Mouse (Mus musculus): ENCODE results near the gene Olfr544. TPM values are rescaled to one million over a fixed set of nuclear protein-coding genes. Genes with fewer than 3 reads are reported as not detected.

Olfr544 gene
- total and polyA plus RNA-seq, 2 experiments from 2014 or later: not detected

DNA sequence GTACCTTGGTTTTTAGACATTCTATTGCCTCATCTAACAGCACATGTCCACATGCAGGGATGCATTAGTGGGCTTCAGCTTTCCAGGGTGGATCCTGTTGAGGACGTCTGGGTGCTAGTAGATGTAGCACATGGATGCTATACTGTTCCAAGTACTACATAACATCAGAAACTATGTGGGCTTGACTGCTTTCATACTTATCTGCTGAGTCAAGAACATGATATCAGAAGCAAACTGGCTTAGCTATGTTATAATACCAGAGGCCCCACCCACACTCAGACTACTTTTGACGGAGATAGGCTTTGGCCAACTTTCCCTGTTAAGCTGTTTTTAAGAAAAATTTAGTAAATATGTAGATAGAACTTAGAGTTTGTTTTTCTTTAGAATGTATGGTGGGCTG is 43.8 kb downstream of the Olfr544 start:
- 29% methylated on average over 2 of the region's 2 CpGs for WGBS
- Histone ChIP-seq H3K27me3 (ENCODE audit: control insufficient read depth, insufficient read depth, low read length) (no peaks in the 10 kb centered on the region), H3K4me1 (ENCODE audit: control insufficient read depth, insufficient read depth) (peaks cover 11% of the 10 kb centered on the region), H3K4me2 (ENCODE audit: low read depth, low read length) (no peak overlapping the region), H3K4me3 (ENCODE audit: low read depth, low read length) (no peak overlapping the region), H3K36me3 (replicated peaks; ENCODE audit: control insufficient read depth, insufficient read depth, low read length) (peaks cover 38% of the 10 kb centered on the region), H3K9ac (replicated peaks; ENCODE audit: low read depth, low read length) (no peak overlapping the region), H3K27ac (ENCODE audit: low read depth) (no peak overlapping the region), H3K9me3 (replicated peaks; ENCODE audit: control insufficient read depth, low read length) (no peaks in the 10 kb centered on the region)
- ATAC-seq (ENCODE audit: insufficient read depth, low read depth): no peak
- TF ChIP-seq EP300 (IDR thresholded peaks at IDR 0.05; ENCODE audit: low read depth) (no peak), CTCF (IDR thresholded peaks at IDR 0.05; ENCODE audit: low read depth) (no peak)
- no peak for DNase-seq (ENCODE audit: low spot score)

DNA sequence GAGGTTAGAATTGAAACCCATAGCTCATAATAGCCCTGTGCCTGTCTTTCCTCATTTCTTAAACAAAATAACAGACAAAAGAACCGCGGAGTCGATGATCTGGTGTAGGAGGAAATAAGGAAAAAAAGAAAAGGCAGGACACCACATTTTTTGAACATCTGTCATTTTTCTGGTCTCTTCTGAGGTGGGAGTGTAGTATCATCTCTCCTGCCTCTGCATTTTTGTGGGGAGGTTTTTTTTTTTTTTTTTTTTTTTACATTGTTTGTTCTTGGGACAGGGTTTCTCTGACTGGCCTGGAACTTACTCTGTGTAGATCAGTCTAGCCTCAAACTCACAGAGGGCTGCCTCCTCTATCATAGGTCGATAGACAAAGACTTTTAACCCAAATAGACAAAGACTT is 45.7 kb downstream of the Olfr544 start:
- Histone ChIP-seq H3K4me3 (ENCODE audit: low read depth, low read length) (peak overlapping the region; percentile 85), H3K4me1 (ENCODE audit: control insufficient read depth, insufficient read depth) (peaks cover 11% of the 10 kb centered on the region), H3K4me2 (ENCODE audit: low read depth, low read length) (peak overlapping the region; percentile 87), H3K27ac (ENCODE audit: low read depth) (peak overlapping the region; percentile 76), H3K36me3 (replicated peaks; ENCODE audit: control insufficient read depth, insufficient read depth, low read length) (peaks cover 23% of the 10 kb centered on the region), H3K27me3 (ENCODE audit: control insufficient read depth, insufficient read depth, low read length) (no peaks in the 10 kb centered on the region), H3K9ac (replicated peaks; ENCODE audit: low read depth, low read length) (peak overlapping the region; percentile 82), H3K9me3 (replicated peaks; ENCODE audit: control insufficient read depth, low read length) (no peaks in the 10 kb centered on the region)
- WGBS: 4% methylated on average over 4 of the region's 4 CpGs
- no peak for ATAC-seq (ENCODE audit: insufficient read depth, low read depth)
- TF ChIP-seq CTCF (IDR thresholded peaks at IDR 0.05; ENCODE audit: low read depth) (no peak), EP300 (IDR thresholded peaks at IDR 0.05; ENCODE audit: low read depth) (no peak)
- no peak for DNase-seq (ENCODE audit: low spot score)

DNA sequence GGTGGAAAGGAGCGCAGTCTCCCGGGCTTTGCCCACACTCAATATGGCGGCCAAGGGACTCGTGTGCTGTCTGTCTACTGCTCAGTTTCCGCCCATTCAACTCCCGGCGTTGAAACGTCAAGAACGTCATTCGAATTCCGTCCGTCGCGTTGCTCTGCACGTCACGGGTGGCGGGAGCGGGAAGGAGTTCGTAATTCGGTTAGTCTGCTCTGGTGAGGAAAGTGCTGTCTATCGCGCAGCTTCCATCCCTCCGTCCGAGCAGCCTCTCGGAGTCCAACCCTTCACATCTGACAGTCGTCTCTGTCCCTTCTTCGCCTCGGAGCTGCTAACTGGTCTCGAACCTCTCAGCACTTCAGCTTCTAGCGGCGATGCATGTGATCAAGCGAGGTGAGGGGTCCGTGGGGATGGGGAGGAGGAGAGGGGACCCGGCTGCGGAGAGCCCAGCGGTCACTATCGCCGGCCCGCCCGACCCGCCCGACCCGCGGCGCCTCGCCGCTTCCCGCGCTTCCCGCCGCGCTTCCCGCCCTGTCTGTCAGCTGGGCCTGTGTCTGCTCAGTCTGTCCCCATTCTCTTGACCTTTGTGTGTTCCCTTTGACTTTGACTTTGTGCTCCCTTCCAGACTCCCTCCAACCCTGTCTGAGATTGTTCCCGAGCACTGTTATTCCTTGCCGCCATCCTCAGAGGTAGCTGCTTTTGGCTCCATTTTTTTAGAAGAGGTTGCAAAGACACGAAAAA is 46.3 kb downstream of the Olfr544 start, which contains the start of gene Rrm1:
TSS of gene Rrm1 (plus strand) at position 39 of the 735 bp plus-strand sequence.
- peaks cover 17% of the 10 kb centered on the region for H3K36me3 ChIP-seq (replicated peaks; ENCODE audit: control insufficient read depth, insufficient read depth, low read length)
- H3K4me2 ChIP-seq (ENCODE audit: low read depth, low read length): peak within 1 kb of the TSS; percentile 87
- H3K4me1 ChIP-seq (ENCODE audit: control insufficient read depth, insufficient read depth): peaks cover 11% of the 10 kb centered on the region
- DNase-seq (ENCODE audit: low spot score) (peak; percentile 98), ATAC-seq (ENCODE audit: insufficient read depth, low read depth) (peak; percentile 98)
- peak within 1 kb of the TSS; percentile 85 for H3K4me3 ChIP-seq (ENCODE audit: low read depth, low read length)
- no peaks in the 10 kb centered on the region for H3K9me3 ChIP-seq (replicated peaks; ENCODE audit: control insufficient read depth, low read length)
- WGBS: under 1% methylated on average over 55 of the region's 56 CpGs
- H3K9ac ChIP-seq (replicated peaks; ENCODE audit: low read depth, low read length): peak within 1 kb of the TSS; percentile 82
- H3K27ac ChIP-seq (ENCODE audit: low read depth): peak within 1 kb of the TSS; percentile 76
- TF ChIP-seq EP300 (IDR thresholded peaks at IDR 0.05; ENCODE audit: low read depth): peak; percentile 20; the same call in 1 of the 2 replicates
- TF ChIP-seq CTCF (IDR thresholded peaks at IDR 0.05; ENCODE audit: low read depth): no peak
- H3K27me3 ChIP-seq (ENCODE audit: control insufficient read depth, insufficient read depth, low read length): no peaks in the 10 kb centered on the region

DNA sequence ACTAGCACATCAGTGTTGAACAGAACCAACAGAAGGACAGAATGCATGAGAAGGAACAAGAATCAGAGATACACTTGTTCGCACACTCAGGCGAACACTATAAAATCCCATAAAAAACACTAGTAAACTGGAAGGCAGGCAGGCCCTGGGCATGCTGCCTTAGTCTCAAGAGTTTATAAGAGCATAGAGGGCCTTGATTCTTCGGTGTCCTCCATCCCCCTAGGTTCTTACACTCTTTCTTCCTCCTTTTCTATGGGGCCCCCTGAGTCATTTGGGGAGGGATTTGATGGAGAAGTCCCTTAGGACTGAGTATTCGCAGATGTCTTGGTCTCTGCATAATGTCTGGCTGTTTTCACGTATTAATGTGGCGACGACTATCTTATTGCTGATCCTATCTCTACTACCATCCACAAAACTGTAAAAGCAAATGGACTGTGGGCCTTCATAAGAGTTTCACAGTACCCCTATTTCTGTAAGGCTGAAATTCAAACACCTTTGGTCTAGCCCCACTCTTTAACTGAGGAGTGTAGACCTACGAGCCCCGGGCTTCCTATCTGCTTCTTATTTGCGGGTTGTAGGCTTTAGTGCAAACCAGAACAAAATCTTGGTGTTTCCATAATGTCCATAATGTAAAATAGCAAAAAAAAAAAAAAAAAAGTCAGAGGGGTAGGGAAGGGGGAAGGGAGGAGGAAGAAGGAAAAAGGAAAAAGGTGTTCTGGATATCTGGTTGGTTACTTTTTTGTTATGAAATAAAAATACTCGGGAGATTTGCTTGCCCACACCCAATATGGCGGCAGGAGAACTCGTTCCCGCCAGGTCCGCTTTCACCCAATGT is 47.1 kb downstream of the Olfr544 start:
- no peak for ATAC-seq (ENCODE audit: insufficient read depth, low read depth)

DNA sequence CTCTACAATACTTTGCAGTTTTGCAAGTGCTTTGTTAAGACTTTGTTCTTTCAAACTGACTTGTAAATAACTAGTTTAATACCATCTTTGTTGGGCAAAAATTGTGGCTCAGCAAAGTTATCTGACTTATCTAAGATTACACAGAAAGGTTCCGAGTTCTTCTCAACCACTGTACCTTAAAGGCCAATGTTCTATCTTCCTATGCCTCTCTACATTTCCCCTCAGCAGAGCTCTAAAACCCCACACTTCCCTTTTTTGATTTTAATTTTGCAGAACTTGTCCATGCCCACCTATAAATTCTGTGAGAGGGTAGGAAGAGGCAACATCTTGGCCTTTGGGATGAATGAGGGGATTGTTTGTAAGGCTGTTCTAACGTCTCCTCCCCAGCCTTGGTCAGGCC is 53.8 kb downstream of the Olfr544 start:
- Histone ChIP-seq H3K27me3 (ENCODE audit: control insufficient read depth, insufficient read depth, low read length) (no peaks in the 10 kb centered on the region), H3K4me1 (ENCODE audit: control insufficient read depth, insufficient read depth) (no peaks in the 10 kb centered on the region), H3K9me3 (replicated peaks; ENCODE audit: control insufficient read depth, low read length) (no peaks in the 10 kb centered on the region), H3K36me3 (replicated peaks; ENCODE audit: control insufficient read depth, insufficient read depth, low read length) (0 out of 2 replicates have a peak, but pooled peaks cover 6% of the 10 kb centered on the region), H3K4me3 (ENCODE audit: low read depth, low read length) (no peak overlapping the region), H3K27ac (ENCODE audit: low read depth) (no peak overlapping the region), H3K4me2 (ENCODE audit: low read depth, low read length) (no peak overlapping the region), H3K9ac (replicated peaks; ENCODE audit: low read depth, low read length) (no peak overlapping the region)
- TF ChIP-seq EP300 (IDR thresholded peaks at IDR 0.05; ENCODE audit: low read depth): no peak
- no peak for TF ChIP-seq CTCF (IDR thresholded peaks at IDR 0.05; ENCODE audit: low read depth)
- DNase-seq (ENCODE audit: low spot score) (no peak), ATAC-seq (ENCODE audit: insufficient read depth, low read depth) (no peak)
- WGBS: 69% methylated on average over 2 of the region's 2 CpGs

More for the DNA sequence above, 47.1 kb downstream of the Olfr544 start:
- Histone ChIP-seq H3K27ac (ENCODE audit: low read depth) (no peak overlapping the region), H3K27me3 (ENCODE audit: control insufficient read depth, insufficient read depth, low read length) (no peaks in the 10 kb centered on the region), H3K4me1 (ENCODE audit: control insufficient read depth, insufficient read depth) (peaks cover 11% of the 10 kb centered on the region), H3K9me3 (replicated peaks; ENCODE audit: control insufficient read depth, low read length) (no peaks in the 10 kb centered on the region), H3K4me3 (ENCODE audit: low read depth, low read length) (peak overlapping the region; percentile 85), H3K36me3 (replicated peaks; ENCODE audit: control insufficient read depth, insufficient read depth, low read length) (peaks cover 9% of the 10 kb centered on the region; the same call in 1 of the 2 replicates), H3K9ac (replicated peaks; ENCODE audit: low read depth, low read length) (no peak overlapping the region), H3K4me2 (ENCODE audit: low read depth, low read length) (peak overlapping the region; percentile 50)
- WGBS: 52% methylated on average over 15 of the region's 15 CpGs
- DNase-seq (ENCODE audit: low spot score): no peak
- TF ChIP-seq EP300 (IDR thresholded peaks at IDR 0.05; ENCODE audit: low read depth) (no peak), CTCF (IDR thresholded peaks at IDR 0.05; ENCODE audit: low read depth) (no peak)

Other genes starting within 250 kb of the Olfr544 start
- 24.6 and 31.3 TPM in 2 replicates for gene Rhog, start 232.3 kb downstream of the Olfr544 start, total RNA-seq (2014; rRNA removed; ENCODE audit: low replicate concordance)
- gene Rhog, start 232.3 kb downstream of the Olfr544 start, polyA plus RNA-seq (2015; fragmentation: Nextera tagmentation; extraction: Ambion mirVana): 34.7 and 36.7 TPM in 2 replicates
- gene Stim1, start 220.5 kb downstream of the Olfr544 start, total RNA-seq (2014; rRNA removed; ENCODE audit: low replicate concordance): 28.1 and 59.0 TPM in 2 replicates
- 11.4 and 11.6 TPM in 2 replicates for gene Stim1, start 220.5 kb downstream of the Olfr544 start, polyA plus RNA-seq (2015; fragmentation: Nextera tagmentation; extraction: Ambion mirVana)
- gene Rrm1, start 46.6 kb downstream of the Olfr544 start, total RNA-seq (2014; rRNA removed; ENCODE audit: low replicate concordance): 58.2 and 102 TPM in 2 replicates
- gene Rrm1, start 46.6 kb downstream of the Olfr544 start, polyA plus RNA-seq (2015; fragmentation: Nextera tagmentation; extraction: Ambion mirVana): 34.4 and 36.4 TPM in 2 replicates
- not detected in 2 replicates for gene Olfr543, start 6.6 kb downstream of the Olfr544 start, total RNA-seq (2014; rRNA removed; ENCODE audit: low replicate concordance)
- not detected in 2 replicates for gene Olfr543, start 6.6 kb downstream of the Olfr544 start, polyA plus RNA-seq (2015; fragmentation: Nextera tagmentation; extraction: Ambion mirVana)
- not detected in 2 replicates for gene Olfr545, start 11.3 kb upstream of the Olfr544 start, total RNA-seq (2014; rRNA removed; ENCODE audit: low replicate concordance)
- not detected in 2 replicates for gene Olfr545, start 11.3 kb upstream of the Olfr544 start, polyA plus RNA-seq (2015; fragmentation: Nextera tagmentation; extraction: Ambion mirVana)
- not detected in 2 replicates for gene Olfr547, start 46.4 kb upstream of the Olfr544 start, total RNA-seq (2014; rRNA removed; ENCODE audit: low replicate concordance)
- not detected in 2 replicates for gene Olfr547, start 46.4 kb upstream of the Olfr544 start, polyA plus RNA-seq (2015; fragmentation: Nextera tagmentation; extraction: Ambion mirVana)
- gene Olfr548-ps1, start 52.6 kb upstream of the Olfr544 start, total RNA-seq (2014; rRNA removed; ENCODE audit: low replicate concordance): not detected in 2 replicates
- gene Olfr548-ps1, start 52.6 kb upstream of the Olfr544 start, polyA plus RNA-seq (2015; fragmentation: Nextera tagmentation; extraction: Ambion mirVana): not detected in 2 replicates
- gene Olfr549, start 61.6 kb upstream of the Olfr544 start, total RNA-seq (2014; rRNA removed; ENCODE audit: low replicate concordance): not detected in 2 replicates
- not detected in 2 replicates for gene Olfr549, start 61.6 kb upstream of the Olfr544 start, polyA plus RNA-seq (2015; fragmentation: Nextera tagmentation; extraction: Ambion mirVana)
- 4.0 and 5.6 TPM in 2 replicates for gene Trim21, start 77.2 kb upstream of the Olfr544 start, total RNA-seq (2014; rRNA removed; ENCODE audit: low replicate concordance)
- 0.22 and 0.32 TPM in 2 replicates for gene Trim21, start 77.2 kb upstream of the Olfr544 start, polyA plus RNA-seq (2015; fragmentation: Nextera tagmentation; extraction: Ambion mirVana)
- gene Olfr550, start 83.1 kb upstream of the Olfr544 start, total RNA-seq (2014; rRNA removed; ENCODE audit: low replicate concordance): not detected in 2 replicates
- gene Olfr550, start 83.1 kb upstream of the Olfr544 start, polyA plus RNA-seq (2015; fragmentation: Nextera tagmentation; extraction: Ambion mirVana): not detected in 2 replicates
- gene Olfr551, start 103.6 kb upstream of the Olfr544 start, total RNA-seq (2014; rRNA removed; ENCODE audit: low replicate concordance): not detected in 2 replicates
- gene Olfr551, start 103.6 kb upstream of the Olfr544 start, polyA plus RNA-seq (2015; fragmentation: Nextera tagmentation; extraction: Ambion mirVana): not detected in 2 replicates
- gene Olfr552, start 109.5 kb upstream of the Olfr544 start, total RNA-seq (2014; rRNA removed; ENCODE audit: low replicate concordance): not detected in 2 replicates
- gene Olfr552, start 109.5 kb upstream of the Olfr544 start, polyA plus RNA-seq (2015; fragmentation: Nextera tagmentation; extraction: Ambion mirVana): not detected in 2 replicates
- not detected in 2 replicates for gene Olfr553, start 129.9 kb upstream of the Olfr544 start, total RNA-seq (2014; rRNA removed; ENCODE audit: low replicate concordance)
- not detected in 2 replicates for gene Olfr553, start 129.9 kb upstream of the Olfr544 start, polyA plus RNA-seq (2015; fragmentation: Nextera tagmentation; extraction: Ambion mirVana)
- not detected in 2 replicates for gene Olfr554, start 150.1 kb upstream of the Olfr544 start, total RNA-seq (2014; rRNA removed; ENCODE audit: low replicate concordance)
- gene Olfr554, start 150.1 kb upstream of the Olfr544 start, polyA plus RNA-seq (2015; fragmentation: Nextera tagmentation; extraction: Ambion mirVana): not detected in 2 replicates
- not detected in 2 replicates for gene Olfr555, start 170.5 kb upstream of the Olfr544 start, total RNA-seq (2014; rRNA removed; ENCODE audit: low replicate concordance)
- gene Olfr555, start 170.5 kb upstream of the Olfr544 start, polyA plus RNA-seq (2015; fragmentation: Nextera tagmentation; extraction: Ambion mirVana): not detected in 2 replicates
- gene Olfr556, start 176.6 kb upstream of the Olfr544 start, total RNA-seq (2014; rRNA removed; ENCODE audit: low replicate concordance): not detected in 2 replicates
- gene Olfr556, start 176.6 kb upstream of the Olfr544 start, polyA plus RNA-seq (2015; fragmentation: Nextera tagmentation; extraction: Ambion mirVana): not detected in 2 replicates
- 10.0 and 22.4 TPM in 2 replicates for gene Trim68, start 199.0 kb upstream of the Olfr544 start, total RNA-seq (2014; rRNA removed; ENCODE audit: low replicate concordance)
- 8.3 and 8.9 TPM in 2 replicates for gene Trim68, start 199.0 kb upstream of the Olfr544 start, polyA plus RNA-seq (2015; fragmentation: Nextera tagmentation; extraction: Ambion mirVana)
- not detected in 2 replicates for gene Olfr557, start 207.6 kb upstream of the Olfr544 start, total RNA-seq (2014; rRNA removed; ENCODE audit: low replicate concordance)
- not detected in 2 replicates for gene Olfr557, start 207.6 kb upstream of the Olfr544 start, polyA plus RNA-seq (2015; fragmentation: Nextera tagmentation; extraction: Ambion mirVana)
- 1.2 and 1.5 TPM in 2 replicates for gene Olfr558, start 213.9 kb upstream of the Olfr544 start, total RNA-seq (2014; rRNA removed; ENCODE audit: low replicate concordance)
- 2.2 and 2.3 TPM in 2 replicates for gene Olfr558, start 213.9 kb upstream of the Olfr544 start, polyA plus RNA-seq (2015; fragmentation: Nextera tagmentation; extraction: Ambion mirVana)
- gene Olfr33, start 230.8 kb upstream of the Olfr544 start, total RNA-seq (2014; rRNA removed; ENCODE audit: low replicate concordance): not detected in 2 replicates
- gene Olfr33, start 230.8 kb upstream of the Olfr544 start, polyA plus RNA-seq (2015; fragmentation: Nextera tagmentation; extraction: Ambion mirVana): not detected in 2 replicates
- gene Olfr559, start 239.2 kb upstream of the Olfr544 start, total RNA-seq (2014; rRNA removed; ENCODE audit: low replicate concordance): not detected in 2 replicates
- gene Olfr559, start 239.2 kb upstream of the Olfr544 start, polyA plus RNA-seq (2015; fragmentation: Nextera tagmentation; extraction: Ambion mirVana): not detected in 2 replicates